Mouse (Mus musculus) heart, adult 18-20 months (tissue): ENCODE results near the gene Zfp697. TPM values are rescaled to one million over a fixed set of nuclear protein-coding genes. Genes with fewer than 3 reads are reported as not detected.
"Not testable (repeated sequence)": the region's sequence is repeated elsewhere in the genome, so short reads cannot be mapped to it uniquely, and the experiment has no call there.

Source experiments
- DNase-seq, 2 experiments: peaks; one replicate each; pipeline ENCODE4 v3.0.0; 2021 to 2022; ENCODE audit warnings: mixed read lengths in 1 of 2
- total RNA-seq, 2 experiments: library from RNA; stranded (reverse); gene quantifications; 2 replicates each; pipeline ENCODE4 v1.2.3; 2021

Zfp697 gene
- total RNA-seq, 2 experiments from 2014 or later = 5.9 to 7.3 TPM

DNA sequence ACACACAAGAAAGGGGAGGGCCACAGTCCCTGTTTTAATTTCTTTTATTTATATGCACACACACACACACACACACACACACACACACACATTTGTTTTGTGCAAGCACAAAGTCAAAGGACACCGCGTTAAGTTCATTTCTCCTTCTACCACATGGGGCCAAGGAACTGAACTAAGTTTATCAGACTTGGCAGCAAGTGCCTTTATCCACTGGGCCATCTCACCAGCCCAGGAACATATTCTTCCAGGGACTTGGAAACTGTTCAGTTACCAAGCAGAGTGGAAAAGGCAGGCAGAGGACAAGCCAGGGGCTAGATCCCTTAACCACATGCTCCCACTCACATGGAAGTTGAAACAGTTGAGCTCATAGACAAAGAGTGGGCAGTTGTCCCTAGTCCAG, 13.5 kb upstream of the Zfp697 start:
- DNase-seq = peak in 1 of 2 experiments; percentile 22

DNA sequence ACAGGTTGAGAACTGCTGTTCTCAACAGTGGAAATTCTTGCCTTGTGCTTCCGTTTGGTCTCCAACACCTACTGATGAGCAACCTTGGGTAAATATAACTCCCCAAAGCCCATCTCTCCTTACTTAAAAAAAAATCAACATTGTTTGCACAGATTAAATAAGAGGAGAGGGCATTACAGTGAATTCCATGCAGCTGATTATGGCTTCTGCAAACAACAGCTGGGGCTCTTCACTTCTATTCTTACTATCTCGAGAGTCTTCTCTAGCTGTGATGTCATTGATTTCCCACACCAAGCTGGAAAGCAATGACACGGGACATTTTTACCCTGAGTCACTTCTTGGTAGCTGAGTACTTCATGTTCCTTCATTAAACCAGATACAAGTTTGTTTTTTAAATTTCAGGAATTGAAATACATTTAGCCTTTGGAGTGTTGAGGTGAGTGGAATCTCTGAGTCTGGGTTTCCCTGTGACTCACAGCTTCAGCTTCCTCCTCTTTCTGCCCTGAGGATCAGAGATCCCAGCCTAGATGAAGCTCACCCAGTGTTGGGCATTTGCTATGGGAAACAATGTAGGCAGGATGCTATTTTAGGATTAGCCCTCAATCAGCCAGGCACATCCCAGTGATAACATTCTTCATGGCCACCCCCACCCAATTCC, 8.1 kb upstream of the Zfp697 start:
- DNase-seq = peak; percentile 58 to 78

DNA sequence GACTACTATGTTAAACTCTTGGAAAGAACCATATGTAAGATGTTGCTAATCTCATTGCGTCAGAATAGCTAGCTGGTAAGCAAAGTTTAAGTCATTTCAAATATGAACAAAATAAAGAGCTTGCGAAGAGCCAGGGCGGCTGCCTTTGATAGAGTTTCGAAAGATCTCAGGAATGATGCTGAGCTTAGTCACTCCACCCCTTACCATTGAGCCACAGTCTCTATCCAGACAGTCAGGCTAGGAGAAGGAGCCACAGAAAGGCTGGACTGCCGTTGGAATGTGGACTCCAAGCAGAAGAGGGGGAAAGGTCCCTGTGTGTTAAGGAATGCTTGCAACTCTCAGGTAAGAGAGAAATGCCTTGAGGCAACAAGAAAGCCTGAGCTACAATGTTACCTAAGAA, 7.3 kb upstream of the Zfp697 start:
- DNase-seq = no peak

DNA sequence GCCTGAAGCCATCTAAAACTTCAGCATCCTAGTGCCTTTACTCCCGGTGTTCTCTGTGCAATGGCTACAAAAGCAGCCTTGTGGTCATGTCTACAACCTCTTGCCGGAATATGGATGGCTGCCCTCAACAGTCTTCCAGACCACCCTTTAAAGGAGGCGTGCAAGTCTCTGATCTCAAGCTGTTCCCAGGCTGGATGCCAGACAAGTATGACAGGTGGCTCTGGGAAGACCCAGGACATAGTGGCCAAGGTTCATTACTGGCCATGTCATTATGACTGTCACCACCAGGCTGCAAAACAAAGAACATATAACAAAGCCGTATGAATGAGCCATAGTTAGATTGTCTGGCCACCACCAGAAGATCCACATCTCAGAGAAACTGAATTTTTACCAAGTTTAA, 4.0 kb upstream of the Zfp697 start:
- no peak for DNase-seq

DNA sequence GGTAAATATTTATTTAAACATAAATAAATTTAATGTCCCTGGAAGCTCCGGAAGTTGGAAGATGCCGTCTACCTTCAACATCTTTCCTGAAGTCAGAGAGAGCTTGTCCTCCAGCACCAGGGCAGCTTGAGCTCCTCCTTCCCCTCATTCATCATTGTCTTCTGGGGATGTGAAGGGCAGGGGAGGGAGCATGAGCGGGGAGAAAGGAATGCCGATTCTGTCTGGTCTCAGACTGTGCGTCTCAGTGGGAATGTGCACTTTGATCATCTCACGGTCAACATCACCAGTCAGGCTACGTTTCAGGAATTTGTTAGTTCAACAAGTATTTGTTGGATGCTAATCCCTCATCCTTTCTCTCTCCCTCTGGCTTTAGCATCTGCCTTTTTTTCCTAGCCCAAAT, 3.0 kb upstream of the Zfp697 start:
- no peak for DNase-seq

DNA sequence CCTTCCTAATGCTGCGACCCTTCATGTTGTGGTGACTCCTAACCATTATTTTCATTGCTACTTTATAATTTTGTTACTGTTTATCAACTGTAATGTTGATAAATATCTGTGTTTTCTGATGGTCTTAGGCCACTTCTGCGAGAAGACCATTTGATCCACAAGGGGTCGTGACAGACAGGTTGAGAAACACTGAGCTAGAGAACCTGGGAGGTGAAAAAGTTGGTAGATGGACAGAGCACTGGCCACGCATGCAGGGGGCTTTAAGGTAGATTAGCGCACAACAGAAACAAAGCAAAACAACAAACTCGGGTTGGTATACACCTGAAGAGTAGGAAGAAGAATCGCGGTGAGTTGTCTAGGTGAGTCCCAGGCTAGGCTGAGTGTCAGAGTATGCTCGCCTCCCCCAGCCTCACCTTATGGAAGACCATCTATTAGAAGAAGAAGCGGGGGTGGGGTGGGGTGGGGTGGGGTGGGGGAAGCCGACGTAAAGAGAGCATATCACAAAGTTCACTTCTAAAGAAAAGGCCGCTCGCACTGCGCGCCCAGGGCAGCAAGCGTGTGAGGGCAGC, 500 bp upstream of the Zfp697 start:
- peak in 1 of 2 experiments; percentile 31 for DNase-seq

DNA sequence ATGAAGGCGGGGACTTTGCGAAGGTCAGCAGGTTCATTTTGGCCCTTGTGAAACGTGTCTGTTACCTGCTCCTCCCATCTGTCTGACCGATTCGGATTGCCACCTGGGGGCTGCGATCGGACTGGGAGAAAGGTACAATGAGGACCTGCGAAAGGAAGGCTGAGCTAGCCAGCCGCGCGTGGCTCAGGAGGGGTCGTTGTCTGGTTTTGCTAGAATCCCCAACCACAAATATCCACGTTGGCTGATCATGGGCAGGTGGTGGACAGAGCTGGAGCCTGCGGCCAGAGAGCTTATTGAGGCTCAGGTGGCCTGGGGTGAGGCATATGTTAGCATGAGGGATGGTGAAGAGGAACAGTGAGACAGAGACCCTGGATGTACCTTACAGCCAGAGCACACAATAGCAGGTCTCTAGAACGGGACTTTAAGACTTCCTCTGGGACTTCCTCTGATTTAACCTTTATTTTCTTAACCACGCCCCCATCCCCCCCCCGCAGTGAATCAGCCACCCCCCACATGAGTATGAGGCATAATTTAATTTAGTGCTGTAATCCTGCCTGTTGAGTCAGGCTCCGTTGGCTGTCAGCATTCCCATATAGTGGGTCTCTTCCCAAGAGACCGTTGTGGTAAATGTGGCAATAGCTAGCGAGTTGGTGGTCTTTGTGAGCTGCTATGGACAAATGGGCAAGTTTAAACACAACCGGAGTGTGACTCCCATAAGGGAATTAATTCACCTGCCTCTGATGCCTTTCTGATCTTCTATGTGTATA, 946 bp downstream of the Zfp697 start:
- no peak for DNase-seq

DNA sequence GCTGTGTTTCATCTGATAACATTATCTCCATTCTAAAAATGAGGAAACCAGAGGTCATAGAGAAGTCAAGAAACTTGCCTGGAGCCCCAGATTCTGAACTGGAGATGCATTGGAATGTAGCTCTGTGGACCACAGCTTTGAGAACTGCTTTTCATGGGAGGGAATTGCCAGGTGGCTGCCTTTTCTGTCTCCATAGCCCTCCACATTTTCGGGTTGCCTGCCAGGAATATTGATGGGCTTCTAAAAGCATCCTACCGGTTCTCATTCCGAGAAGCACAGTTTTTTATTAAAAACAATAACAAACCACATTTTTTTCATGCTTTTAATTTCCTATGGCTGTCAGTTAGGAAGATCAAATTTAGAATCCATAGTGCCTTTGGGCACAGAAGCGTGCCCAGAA, 4.8 kb downstream of the Zfp697 start:
- no peak for DNase-seq

DNA sequence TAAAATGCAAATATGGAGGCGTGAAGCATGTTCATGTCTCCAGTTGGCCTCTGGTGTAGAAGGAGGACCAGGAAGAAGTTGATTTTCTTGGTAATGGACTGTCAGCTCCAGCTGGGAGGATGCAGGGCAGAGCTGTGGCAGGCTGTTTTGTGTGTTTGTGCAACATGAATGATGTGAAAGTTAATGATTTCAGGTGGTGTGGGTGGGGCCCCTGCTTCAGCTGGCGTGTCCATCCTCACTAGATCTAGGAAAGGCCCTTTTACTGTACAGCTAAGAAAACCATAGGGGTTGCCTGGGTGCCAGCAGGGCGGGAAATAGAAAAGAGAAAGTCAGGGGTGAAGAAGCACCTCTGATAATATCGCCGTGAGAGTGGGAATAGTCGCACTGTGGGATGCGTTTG, 5.5 kb downstream of the Zfp697 start:
- DNase-seq = no peak

DNA sequence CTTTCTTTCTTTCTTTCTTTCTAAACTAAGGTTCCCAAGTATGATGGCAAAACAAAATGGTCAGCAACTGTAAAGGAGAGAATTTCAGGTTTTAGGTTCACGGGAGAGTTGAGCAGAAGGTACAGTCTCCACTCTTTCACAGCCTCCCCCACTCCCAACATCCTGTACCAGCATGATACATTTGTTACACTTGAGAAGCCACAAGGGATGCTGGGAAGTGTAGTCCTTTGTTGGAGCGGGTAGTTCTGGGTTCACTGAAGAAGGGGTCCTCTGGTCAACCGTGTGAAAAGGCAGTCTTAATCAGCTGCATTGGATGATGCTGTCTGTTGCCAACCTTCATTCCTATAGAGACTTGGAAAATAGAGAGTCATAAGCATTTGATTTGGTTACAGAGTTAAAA, 7.0 kb downstream of the Zfp697 start:
- no peak for DNase-seq

DNA sequence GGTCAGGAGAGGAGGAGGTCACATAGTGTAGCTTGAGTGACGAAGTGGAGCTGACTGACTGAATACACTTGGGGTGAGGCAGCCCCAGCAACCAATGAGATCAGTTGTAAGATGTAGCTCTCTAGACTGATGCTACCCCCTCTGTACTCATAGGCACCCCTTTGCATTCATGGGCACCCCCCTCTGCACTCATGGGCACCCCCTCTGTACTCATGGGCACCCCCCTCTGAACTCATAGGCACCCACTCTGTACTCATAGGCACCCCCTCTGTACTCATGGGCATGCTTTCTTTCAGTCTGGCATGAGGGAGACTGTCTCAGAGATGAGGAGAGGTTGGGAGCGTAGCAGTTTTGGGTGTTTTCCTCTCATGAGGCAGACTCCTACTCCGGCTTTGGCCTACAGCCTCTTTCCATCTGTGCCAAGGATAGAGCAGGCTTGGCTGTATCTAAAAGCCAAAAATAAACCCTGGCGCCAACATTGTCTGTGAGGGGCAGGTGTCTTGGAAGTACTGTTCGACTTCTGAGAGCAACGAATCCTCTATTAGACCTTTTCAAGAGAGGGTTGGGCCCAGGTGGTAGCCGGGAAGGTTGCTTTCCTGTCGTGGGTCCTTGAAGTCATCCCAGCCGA, 22.1 kb downstream of the Zfp697 start:
- peak; percentile 13 to 77 for DNase-seq

DNA sequence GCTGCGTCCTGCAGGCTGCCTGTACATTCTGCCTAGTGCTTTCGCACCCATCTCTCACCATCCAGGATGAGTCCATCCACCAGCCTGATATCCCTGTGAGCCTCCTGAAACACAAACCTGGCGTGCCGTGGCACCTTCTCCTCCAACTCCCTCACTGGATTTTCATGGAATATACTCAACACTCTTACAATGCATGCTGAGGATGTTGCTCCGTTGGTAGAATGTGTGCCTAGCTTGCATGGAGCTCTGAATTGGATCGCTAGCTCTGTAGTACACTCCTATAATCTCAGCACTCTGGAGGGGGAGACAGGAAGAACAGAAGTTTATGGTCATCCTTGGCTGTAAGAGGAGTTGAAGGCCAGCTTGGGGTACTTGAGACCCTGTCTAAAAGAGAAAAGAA, 23.6 kb downstream of the Zfp697 start:
- DNase-seq = not testable (repeated sequence)

DNA sequence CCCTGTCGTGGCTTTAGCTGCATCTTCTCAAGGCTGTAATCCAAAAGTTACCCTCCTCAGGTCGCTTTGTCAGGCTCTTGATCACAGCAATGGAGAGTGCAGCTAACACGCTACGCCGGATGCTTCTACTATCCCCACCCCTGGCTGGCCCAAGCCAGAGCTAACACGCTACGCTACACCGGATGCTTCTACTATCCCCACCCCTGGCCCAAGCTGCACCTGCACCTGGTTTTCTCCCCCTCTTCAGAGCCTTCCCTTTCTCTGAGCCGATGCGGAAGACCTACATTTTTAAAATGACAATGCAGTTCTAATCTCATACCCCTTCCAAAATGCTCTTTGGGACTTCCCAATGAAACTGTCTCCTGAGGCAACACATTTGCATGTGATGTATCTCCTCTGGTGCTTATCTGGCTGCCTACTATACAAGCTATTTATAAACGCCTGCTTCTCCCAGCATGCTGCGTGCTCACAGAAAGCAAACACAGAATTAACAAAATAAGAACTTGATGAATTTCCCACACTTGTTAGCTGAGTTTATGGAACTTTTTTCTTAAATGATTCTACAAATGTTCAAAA, 24.4 kb downstream of the Zfp697 start:
- peak in 1 of 2 experiments; percentile 35 for DNase-seq

DNA sequence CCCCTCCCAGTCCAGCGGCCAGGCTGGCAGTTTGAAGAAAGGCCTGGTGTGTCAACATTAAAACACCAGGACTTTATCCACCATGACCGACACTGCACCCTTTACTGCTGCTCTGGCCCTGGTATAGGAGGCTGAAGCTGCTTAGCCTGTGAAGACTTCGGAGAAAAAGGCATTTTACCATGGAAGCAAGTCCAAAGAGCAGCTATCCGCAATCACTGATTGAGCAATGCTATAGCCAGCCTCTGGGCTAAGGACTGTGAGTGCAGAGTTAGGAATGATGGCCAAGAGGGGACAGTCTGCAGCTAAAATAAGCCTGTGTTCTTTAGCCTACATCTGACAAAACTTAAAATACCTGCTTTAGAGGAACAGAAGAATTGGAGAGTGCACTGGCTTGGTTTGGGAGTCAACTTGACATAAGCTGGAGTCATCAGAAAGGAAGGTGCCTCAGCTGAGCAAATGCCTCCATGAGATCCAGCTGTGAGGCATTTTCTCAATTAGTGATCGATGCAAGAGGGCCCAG, 25.1 kb downstream of the Zfp697 start:
- DNase-seq = peak in 1 of 2 experiments; percentile 39

DNA sequence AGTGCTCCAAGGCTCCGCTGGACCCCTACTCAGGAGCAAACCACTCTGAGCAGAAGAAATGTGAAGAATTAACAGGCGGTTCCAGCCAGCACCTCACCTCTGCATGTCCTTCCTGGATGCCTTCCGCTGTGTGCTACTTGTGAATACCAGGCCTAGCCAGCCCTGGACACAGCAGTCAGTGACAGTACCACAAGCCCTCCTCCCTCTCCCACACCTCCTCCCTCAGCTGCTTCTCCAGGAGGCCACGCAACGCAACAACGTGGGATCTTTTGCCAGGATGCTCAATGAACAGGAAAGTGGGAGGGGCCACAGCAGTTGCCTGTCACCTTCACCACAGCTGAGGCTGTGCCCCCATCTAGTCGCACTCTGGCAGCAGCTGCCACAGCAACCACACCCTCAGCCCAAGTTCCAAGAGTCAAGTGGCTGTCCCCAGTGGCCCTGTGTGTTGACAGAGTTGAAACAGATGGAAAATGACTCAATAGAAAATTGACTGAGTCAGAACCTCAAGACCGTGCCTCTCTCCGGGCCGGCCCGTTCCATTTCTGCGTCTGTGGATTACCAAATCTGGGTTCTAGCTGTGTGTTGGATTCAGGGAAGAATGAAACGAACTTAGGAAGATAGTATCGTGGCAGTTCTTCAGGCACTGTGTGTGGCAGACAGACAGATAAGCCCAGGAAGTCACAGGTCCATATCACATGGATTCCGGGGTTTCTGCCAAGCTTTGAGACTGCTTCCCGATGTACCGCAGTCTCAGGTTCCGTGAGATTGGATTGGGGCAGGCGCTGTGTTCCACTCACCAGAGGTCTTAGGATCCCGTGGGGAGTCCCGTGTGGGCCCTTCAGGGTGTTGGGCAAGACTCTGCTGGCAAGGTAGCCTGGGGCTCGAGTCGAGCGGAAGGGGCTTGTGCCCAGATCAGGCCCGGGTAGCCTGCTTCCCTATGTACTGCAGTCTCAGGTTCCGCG, 28.6 kb downstream of the Zfp697 start:
- peak; percentile 46 to 57 for DNase-seq

DNA sequence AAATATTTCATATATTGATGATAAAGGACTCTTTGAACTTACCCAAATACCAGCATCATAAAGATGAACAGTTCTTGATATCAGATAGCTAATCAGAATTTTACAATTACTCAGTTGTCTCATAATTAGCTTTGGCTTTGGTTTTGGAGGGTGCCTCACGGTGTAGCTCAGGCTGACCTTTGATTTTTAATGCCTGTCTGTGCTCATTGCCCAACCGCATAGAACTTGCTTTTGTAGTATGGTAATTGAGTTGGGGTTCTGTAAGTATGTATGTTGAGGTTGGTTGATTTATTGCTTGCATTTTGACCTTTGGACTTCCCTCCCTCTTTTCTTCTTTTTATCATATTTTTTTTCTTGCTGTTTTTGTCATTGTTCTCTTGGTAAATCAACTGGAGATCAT, 31.5 kb downstream of the Zfp697 start:
- no peak for DNase-seq

DNA sequence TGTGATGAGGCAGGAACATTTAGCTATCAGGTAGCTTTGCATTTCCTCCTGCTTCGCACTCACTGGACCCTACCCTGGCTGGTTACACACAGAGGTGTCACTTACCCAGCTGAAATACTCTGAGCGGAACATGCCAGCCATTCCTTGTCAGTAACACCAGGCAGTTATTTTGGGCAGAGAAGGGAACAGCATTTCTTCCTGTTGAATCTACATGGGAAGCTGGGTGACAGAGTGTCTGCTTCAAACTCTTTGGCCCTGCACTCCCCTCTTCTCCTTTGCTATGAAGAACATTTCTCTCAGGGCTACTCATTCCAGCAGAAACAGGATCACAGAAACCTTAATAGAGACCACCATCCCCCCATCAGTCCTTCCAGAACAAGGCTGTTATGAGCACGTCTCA, 32.0 kb downstream of the Zfp697 start:
- peak; percentile 52 to 54 for DNase-seq

DNA sequence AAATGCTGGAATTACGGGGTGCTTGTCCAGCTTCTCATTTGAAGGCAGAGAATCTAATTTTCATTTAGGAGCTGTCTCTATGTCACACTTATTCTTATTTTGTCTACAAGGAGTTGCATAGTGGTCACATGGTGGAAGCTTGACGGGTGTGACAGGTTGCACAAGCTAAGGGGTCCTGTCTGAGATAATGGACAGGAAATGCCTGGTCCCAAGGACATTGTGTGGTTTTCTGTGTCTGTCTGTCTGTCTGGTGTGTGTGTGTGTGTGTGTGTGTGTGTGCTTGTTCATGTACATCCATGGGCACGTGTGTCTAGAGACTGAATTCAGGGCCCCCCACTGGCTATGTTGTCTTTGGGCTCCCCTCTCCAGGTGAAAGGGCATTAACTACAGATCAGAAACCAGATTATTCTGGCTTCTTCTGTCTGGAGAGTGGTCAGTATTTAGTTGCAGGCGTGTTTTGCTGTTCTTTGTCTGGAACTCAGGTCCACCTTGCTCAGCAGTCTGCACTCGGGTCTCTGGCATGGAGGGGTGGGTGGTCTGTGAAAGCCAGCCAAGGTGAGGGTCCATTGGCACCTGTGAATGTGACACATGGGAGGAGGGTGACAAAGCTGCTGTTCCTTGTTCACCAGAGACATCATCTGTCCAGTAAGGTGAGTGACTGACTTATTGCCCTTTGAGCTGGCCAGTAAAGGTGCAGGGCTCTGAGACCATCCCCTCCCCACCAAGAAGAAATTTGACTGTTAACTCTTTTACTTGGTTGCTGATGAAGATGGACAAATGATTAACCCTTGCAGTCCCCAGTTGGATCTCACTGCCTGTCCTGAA, 34.4 kb downstream of the Zfp697 start:
- no peak for DNase-seq

DNA sequence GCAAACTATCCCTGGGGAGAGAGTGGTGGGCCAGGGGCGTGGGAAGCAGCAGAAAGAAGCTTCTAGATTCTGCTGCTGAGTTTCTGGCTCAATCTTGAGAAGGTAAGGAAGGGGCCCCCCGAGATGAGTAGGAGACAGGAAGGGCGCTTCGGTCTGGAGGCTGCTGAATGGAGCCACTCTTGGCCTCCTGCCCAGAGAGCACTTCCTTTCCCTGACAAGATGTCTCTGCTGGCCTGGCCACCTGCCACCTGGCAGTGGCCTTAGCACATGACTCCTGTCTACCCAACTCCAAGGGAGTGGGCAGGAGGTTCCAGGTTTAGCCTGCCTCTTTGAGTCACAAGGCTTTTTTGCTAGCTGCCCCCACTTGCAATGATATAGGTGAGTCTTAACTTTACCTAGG, 35.1 kb downstream of the Zfp697 start:
- DNase-seq = peak; percentile 91 to 96
